Mouse (Mus musculus): Measurements from ENCODE around the gene B2m. TPM values are rescaled to one million over a fixed set of nuclear protein-coding genes. Genes with fewer than 3 reads are reported as not detected.
"Not testable (repeated sequence)": the region's sequence is repeated elsewhere in the genome, so short reads cannot be mapped to it uniquely, and the experiment has no call there.

B2m gene
- 100 to 1,000 TPM; 297 to 515 TPM for total RNA-seq (2021)
- long read RNA-seq, experiment 1, transcript B2m-201 (4 exons, 860 nt) = major isoform, 111 of 111 reads
- long read RNA-seq, experiment 1, partial matches to known transcripts = 0 of 111 reads
- long read RNA-seq, experiment 1, other reads (novel, unspliced or antisense) = 0 of 111 reads
- long read RNA-seq, experiment 2, transcript B2m-201 (4 exons, 860 nt) = major isoform, 97 of 106 reads
- long read RNA-seq, experiment 2, partial matches to known transcripts = 5 of 106 reads
- long read RNA-seq, experiment 2, other reads (novel, unspliced or antisense) = 4 of 106 reads

DNA sequence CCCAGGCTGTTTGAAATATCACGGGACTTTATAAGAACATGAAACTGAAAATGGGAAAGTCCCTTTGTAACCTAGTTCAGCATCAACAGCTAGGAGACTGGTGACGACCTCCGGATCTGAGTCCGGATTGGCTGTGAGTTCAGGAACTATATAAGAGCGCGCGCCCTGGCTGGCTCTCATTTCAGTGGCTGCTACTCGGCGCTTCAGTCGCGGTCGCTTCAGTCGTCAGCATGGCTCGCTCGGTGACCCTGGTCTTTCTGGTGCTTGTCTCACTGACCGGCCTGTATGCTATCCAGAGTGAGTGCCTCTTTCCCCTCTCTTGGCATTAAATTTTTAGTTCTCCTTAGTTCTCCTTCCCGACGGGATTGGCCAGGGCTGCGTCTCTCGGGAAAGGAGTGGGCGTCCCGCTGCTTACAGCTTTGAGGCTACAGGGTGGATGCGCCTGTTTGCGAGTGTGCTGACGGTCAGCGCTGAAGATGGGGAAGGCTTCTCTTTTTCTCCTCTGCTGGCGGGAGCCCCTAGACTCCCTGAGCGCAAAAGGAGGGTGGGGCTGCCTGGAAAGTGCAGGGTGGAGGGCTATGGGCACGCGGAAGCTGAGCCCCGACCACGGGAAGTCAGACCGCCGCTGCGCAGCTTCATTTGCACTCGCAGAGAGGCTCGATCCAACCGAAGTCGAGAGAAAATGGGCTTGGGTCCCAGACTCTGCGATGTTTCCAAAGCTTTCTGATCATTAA is at the start of gene B2m:
Gene B2m, plus strand, starts transcription at position 179 of the 734 bp plus-strand sequence.
- DNase-seq = peak; percentile 97 to 98

DNA sequence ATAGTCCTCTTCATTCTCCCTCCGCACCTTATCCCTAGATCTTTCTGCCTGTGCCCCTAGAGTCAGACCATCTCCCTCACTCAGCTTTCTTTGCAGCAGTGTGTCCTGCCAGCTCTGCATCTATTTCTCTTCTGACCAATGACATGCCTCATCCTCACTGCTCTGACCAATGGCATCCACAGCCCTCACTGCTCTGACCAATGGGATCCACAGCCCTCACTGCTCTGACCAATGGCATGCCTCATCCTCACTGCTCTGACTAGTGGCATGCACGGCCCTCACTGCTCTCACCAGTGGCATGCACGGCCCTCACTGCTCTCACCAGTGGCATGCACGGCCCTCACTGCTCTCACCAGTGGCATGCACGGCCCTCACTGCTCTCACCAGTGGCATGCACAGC is 49.8 kb upstream of the B2m start:
- DNase-seq = not testable (repeated sequence)

DNA sequence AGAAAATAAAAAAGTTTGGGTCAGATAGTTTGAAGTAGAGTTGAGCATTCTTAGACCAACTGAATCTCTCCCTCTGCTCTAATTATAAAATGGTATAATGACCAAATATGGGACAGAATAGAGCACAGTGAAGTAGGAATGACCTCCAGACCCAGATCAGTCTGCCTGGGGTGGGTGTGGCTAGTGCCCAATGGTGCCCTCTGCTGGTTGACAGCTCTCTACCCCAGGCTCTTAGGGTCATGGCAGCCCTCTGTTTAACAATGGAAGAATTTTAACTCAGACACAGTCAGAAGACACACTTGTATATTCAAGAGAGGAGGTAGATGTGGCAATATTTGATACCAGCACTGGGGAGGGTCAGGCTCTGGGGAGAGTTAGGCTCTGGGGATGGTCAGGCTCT is 45.4 kb upstream of the B2m start:
- DNase-seq = peak in 1 of 2 experiments; percentile 11

DNA sequence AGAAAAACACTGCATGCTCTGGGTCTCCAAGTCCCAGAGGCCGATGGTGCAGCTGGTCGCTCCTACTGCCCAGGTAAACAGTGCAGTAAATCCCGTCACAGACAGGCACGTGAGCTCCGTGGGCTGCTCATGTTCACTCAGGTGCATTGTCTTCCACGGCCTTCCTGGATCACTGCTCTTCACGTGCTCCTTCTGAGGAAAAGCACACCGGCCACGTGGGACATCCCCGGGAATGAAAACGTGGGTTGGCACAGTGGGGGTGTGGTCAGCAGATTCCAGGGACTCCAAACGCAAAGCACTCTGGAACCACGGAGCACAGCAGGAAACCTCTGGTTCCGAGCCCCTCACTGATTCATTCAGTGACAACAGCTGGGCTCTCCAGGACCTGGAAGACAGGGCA is 39.4 kb upstream of the B2m start:
- DNase-seq = no peak

DNA sequence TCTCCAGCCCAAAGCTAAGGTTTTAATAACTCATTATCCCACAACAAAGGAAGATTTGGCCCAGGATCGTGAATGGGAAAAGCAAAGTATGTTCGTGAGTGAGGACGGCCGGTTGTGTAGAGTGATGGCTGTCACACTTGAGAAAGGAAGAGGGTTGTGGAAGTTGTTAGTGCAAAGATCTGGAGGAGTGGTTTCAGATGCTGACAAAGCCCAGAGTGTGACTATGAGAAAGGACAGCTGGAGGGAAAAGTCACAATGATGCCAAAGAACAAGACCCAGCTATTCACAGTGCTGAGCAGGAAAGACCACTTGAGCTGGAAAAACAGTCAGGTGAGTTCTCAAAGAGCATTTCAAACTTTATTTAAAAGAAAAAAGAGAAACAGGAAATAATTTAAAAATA is 37.8 kb upstream of the B2m start:
- peak; percentile 13 to 30 for DNase-seq

DNA sequence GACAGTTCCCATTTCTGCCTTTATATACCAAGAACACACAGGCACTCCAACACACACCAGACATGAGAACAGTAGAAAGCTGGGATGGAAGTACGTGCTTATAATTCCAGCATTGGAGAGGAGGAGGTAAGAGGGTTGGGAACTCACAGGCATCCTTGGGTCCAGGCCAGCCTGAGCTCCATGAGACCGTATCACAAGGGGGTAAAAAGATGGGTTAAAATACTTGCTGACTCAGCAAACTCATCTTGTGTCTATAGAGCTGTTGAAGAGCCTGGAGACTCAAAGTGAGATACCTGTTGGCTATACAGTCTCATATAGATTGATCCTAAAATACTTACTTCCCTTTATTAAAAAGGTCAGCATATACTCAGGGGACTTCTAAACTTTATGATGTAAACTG is 30.6 kb upstream of the B2m start:
- no peak for DNase-seq

DNA sequence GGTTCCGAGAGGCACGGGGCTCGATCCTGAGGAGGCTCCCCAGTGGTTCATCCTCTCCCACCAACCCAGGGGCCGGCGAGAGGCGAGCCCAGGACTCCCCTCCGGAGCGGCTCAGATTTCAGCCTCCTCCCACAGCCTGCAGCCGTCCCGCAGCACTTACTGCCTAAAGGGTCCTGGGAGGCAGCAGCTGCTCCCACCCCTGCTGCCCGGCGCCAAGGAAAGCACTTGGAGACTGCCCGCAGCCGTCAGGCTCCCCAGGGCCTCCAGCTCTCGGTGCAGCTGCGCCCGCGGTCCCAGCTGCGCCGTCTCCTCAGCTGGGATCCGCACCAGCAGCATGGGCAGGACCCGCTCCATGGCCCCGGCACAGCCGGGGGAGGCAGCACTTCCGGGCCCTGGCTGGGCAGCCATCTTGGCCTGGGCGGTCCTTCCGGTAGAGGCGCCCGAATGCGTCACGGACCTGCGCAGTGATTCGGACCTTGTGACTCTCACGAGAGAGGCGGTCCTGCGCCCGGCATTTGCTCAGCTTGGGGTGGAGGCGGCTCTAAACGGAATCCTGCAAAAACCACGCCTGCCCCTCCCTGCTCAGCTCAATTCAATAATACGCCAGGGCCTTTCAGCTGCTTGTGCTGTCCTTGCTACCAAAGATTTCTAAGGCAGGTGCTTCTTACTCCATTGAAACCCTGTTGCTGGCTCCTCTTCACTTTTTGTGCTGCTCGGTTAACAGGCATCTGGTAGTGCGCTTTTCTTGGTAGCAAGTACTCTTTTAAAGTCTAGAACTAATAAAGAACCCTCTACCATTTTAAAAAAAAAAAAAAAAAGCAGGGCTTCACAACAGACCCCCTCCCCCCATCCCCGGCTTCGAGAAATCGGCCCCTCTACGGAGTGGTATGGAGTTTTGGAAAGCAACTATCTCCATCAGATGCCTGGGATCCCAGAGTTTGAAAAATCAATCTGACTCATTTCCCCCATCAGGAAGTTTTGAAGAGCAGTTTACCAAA is 29.2 kb upstream of the B2m start, which contains the start of gene Spg11:
Gene Spg11, minus strand, starts transcription at position 426 of the 998 bp plus-strand sequence.
- peak; percentile 98 to 99 for DNase-seq

DNA sequence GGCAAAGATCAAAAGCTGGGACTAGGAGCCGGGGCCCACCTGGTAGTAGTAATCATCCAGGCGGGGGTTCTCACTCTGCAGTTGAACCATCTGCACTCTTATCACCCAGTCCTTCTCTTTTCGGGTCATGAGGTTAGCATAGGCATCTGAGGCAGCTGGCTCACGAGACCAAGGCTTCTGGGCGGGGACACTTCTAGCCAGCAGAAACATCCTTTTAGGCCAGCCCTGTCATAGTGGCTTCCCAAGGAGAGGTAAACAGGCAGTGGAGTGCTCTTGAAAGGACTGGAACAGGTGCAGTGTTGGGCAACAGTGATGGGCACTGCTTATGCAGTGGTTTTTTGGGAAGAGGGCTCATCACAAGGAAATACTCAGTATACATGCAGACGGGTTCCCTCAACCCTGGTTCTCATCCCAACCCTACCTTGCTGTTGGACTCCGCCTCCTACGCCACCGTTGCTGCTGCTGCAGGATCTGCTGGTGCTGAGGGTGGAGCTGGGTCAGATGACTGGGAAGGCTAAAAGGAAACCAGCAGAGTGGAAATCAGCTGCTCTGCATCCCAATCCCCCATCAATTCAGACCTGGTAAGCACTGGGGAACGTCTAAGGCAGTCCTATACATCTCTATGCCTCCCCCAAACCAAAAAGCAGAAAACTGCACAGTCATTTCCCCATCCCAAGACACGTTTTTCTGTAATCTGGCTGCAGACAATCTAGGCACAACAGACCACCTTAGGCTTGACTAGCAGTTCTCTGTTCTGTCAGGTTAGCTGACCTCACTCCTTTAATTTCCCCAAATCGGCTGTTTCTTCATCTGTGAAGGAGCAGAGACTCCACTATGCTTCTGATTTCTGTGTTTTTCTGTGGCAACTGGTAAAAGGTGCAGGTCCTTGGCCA is 21.6 kb upstream of the B2m start:
- DNase-seq = no peak

DNA sequence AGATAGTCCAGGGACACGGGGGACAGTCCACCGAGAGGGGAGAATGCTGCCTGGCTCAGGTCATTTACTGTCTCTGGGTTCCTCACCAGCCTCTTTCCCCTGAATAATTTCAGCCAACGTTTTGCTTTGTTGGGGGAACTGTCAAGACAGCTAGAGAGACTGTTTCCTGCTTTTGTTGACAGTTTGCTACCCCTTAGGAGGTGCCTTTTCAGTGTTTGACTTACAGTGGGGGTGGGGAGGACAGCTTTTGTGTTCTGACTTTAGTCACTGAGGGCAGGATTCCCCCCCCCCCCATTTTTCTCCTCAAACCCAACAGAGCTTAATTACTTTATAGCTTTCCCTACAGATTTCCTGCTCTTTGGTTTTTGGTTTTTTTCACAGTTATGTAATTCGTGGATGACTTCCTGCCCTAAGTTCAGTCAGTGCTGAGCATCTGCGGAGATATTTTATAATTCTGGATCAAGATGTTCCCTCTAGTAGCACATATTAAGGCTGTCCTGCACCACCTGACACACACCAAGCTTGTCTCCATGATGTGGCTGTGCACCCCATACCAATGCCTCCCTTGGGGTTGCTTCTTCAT is 20.6 kb upstream of the B2m start:
- no peak for DNase-seq

DNA sequence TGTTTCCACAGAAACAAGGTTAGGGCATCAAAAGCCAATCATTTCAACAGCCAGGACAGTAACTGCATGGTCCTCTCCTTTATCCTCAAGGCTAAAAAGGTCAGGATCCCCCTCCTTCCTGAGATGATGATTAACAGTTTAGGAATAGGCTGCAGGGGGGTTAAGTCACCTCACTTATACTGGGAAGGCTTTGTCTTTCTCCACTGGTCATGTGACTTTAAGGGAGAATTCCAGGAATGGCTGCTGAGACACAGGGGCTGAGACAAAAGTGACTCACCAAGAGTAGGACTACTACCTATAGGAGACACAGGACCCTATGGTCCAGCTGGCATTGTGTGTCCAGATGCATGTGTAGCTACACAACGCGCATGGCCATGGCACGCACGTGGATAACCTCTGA is 19.9 kb upstream of the B2m start:
- no peak for DNase-seq

DNA sequence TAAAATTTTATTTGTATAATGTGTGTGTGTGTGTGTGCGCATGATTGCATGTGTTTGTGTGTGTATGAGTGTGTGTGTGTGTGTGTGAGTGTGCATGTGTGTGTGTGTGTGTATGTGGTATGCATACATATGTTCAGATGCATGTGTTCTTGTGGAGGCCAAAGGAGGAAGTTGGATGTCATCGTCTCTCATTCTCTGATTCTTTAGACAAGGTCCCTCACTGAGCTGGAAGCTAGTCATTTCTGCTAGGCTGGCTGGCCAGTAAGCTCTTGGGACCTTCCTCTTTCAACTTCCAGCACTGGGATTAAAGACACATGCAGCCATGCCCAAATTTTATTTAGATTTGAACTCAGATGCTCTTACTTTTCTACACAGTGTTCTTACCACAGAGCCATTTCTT is 15.4 kb upstream of the B2m start:
- no peak for DNase-seq

DNA sequence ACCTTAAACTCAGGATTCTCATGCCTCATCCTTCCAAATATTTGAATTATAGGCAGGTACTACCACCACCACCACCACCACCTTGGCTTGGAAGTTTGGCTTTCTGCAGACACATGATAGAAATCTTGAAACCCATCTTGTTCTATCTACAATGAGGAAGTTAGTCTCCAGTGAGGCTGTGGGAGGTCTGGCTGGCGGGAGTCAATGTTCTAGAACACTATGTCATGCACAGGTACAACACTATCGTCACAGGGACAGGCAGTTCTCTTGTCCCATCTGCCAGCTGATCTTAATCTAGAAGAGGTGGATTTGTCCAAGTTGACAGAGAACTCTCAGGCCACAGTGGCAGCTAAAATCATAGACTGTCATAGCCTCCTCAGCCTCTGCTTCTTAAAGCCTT is 14.9 kb upstream of the B2m start:
- no peak for DNase-seq

DNA sequence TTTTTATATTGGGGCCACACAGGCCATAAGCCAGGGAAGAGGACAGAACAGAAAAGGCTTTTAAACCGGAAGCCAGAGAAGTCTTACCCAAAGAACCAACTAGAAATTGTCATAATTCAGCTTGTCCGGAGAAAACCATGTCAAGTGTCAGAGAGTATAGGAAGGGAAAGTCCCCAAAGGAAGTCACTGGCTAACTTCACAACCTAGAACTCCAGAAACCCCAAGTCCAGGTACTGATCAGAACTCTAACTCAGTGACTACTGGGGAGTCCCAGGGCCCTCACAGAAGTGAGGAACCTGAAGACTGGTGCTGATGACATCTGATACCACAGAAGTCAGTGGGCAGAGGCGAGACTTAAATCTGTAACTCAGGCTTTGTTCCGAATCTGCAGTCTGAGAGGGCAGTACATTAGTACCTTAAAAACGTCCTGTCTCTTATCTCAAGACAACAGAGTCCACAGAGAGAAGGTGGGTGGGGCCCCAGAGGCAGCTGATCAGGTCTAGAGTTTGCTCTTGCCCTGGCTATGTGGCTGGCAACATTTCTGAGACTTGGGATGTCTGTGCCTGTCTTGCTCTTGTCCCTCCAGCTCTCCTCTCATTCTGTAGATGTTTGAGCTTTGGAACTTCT is 9.5 kb upstream of the B2m start:
- no peak for DNase-seq

DNA sequence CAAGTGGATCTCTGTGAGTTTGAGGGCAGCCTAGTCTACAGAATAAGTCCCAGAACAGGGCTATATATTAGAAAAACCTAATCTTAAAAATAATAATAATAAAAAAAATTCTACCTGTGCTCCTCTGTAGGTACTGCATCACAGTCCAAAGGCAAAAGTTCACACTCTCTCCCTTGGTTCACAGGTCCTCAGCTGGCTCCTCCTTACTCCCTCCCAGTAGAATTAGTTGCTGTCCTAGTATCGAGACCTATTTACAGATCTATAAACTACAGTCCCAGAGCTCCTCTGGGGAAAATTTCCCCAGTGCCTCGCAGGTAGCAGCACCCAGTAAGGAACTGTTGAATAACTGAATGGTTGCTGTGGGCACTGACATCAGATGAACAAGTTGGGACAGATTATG is 6.7 kb upstream of the B2m start:
- no peak for DNase-seq

DNA sequence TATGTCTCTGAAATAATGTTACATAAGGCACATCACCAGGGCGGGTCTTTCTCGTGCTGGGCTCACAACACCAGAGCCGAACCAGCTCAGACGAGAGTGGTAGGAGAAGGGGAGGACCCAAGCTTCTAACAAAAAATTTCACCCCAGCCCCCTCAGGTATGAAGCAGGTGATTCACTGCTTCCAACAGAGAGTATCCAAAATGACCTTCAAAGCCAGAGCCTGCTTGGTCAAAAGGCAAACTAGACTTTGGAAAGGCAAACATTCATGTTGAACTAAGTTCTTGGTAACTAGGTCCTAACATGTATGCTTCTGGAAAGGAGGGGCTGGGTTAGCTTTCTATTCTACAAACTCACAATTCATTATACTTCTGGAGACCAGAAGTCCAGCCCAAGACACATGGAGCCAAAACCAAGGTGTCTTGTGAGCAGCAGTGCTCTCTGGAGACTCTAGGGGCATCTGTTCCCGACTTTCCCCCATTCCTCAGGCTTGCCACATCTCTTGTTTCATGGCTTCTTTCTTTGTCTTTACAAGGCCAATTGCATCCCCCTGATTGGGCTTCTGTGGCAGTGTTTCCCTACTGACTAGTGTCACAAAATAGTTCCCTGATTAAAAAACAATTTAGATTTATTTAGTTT is 6.0 kb upstream of the B2m start:
- DNase-seq = no peak

DNA sequence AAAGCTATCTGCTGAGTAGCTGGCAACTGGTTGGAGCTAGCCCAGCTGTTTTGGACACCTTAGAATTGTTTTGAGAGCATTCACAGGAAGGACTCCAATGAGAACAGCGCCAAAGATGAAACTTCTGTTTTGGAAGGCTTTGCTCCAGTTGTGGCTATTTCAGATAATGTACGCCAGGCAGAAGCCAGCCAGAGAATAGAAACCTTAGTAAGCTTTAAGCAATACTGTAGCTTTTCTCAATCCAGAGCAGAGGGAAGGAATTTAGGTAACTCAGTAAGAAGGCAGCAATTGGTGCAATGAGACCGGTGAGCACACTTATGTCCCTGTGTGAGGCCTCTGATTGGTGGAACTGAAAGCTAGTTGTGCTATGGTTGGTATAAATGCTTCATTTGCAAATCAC is 4.4 kb upstream of the B2m start:
- no peak for DNase-seq

DNA sequence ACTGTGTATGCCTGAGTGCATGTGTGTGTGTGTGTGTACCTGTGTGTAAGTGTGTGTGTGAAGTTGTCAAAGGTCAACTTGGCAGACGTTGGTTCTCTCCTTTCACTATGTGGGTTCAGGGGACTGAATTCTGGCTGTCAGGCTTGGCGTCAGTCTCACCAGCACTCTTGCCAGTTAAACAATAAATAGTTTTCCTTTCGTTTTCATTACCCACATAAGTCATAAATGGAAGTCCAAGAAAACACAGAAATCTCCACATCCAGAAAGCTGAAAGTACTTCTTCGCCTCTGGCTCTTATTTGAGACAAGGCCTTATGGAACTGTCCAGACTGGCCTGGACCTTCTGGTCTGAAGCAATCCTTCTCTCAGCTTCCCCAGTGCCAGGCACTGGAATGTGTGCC is 1.7 kb upstream of the B2m start:
- no peak for DNase-seq

DNA sequence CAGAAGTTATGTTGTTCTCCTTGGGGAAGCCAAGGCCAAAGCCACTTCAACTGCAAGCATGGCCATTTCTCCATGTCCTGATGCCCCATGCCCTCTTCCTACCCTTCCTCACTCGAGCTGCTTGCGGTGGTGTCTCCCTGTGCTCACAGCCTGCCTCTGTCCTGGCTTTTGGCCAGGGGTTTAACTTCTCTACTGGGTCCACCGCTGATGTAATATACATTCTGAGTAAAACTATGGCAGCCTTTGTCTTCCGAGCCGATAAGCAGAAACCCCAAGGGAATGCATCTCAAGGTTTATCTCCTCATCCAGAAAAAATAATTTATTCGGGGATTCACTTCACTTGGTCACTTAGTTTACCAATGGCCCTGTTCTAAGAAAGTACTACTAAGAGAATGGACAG is 799 bp upstream of the B2m start:
- peak; percentile 63 for DNase-seq

DNA sequence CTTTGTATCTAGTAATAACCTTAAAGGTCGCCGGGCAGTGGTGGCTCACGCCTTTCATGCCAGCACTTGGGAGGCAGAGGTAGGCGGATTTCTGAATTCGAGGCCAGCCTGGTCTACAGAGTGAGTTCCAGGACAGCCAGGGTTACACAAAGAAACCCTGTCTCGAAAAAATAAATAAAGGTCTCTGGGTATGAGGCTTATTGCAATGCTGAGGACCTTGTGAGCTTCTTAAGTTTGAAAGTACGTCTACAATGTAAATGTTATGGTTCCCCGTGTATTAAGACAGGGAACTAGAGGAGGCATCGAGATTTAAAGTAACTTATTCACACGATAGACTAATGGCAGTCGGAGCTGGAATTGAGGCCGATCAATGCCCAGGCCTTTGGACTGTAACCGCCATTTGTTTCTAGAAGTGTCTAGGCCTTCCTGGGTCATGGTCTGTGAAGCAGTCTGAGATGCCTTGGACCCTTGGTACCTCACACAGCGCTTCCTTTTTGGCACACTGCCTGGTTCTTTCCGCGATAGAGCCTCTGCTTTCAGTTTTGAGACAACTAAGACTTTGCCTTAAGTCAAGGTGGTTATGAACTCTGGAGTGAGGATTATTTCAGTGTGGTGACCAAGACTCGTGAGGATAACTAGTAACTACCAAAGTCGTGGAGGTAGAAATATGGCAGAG is 894 bp downstream of the B2m start:
- peak; percentile 83 to 89 for DNase-seq

DNA sequence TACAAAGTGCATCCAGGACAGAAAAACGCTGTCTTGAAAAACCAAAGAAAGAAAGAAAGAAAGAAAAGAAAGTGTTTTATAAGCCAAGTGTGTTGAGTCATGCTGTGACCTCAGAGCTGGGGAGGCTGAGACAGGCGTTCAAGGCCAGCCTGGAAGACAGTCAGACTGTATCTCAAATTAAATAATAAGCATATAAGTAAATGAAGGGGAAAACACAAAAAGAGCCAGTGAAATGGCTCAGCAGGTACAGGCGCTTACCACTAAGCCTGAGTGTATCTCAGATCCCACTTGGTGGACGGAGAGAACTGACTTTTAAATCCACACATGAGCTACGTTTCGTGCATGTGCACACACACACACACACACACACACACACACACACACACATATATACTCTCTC is 1.8 kb downstream of the B2m start:
- DNase-seq = no peak
